Mouse (Mus musculus): ENCODE data around the gene Rnf115.

The Rnf115 gene

GRCm38 (mm10) chr3:96788506-96788905 lies 61.0 kb downstream of the Rnf115 start:
- DNase-seq: no peak

GRCm38 (mm10) chr3:96800254-96800653 lies 72.8 kb downstream of the Rnf115 start:
- peak; percentile 12 for DNase-seq

- no peak for DNase-seq
Observed at GRCm38 (mm10) chr3:96802214-96802613, 74.8 kb downstream of the Rnf115 start.

- no peak for DNase-seq
Observed at GRCm38 (mm10) chr3:96808136-96808535, 80.7 kb downstream of the Rnf115 start.

GRCm38 (mm10) chr3:96808651-96809050 lies 81.2 kb downstream of the Rnf115 start:
- no peak for DNase-seq

GRCm38 (mm10) chr3:96811232-96811631 lies 83.8 kb downstream of the Rnf115 start:
- no peak for DNase-seq

GRCm38 (mm10) chr3:96812395-96813091 lies 85.1 kb downstream of the Rnf115 start:
- peak; percentile 81 for DNase-seq

- peak; percentile 49 for DNase-seq
Observed at GRCm38 (mm10) chr3:96813106-96813505, 85.6 kb downstream of the Rnf115 start.

GRCm38 (mm10) chr3:96813591-96814244 lies 86.3 kb downstream of the Rnf115 start:
- DNase-seq: no peak

GRCm38 (mm10) chr3:96814342-96814741 lies 86.9 kb downstream of the Rnf115 start:
- DNase-seq: no peak

- DNase-seq: no peak
Observed at GRCm38 (mm10) chr3:96820116-96820915, 92.9 kb downstream of the Rnf115 start.

- DNase-seq: no peak
Observed at GRCm38 (mm10) chr3:96821581-96821980, 94.1 kb downstream of the Rnf115 start.

GRCm38 (mm10) chr3:96823701-96824100 lies 96.2 kb downstream of the Rnf115 start:
- no peak for DNase-seq

- no peak for DNase-seq
Observed at GRCm38 (mm10) chr3:96824614-96825013, 97.2 kb downstream of the Rnf115 start.

- no peak for DNase-seq
Observed at GRCm38 (mm10) chr3:96825261-96825660, 97.8 kb downstream of the Rnf115 start.

- no peak for DNase-seq
Observed at GRCm38 (mm10) chr3:96828308-96828864, 100.9 kb downstream of the Rnf115 start.

- no peak for DNase-seq
Observed at GRCm38 (mm10) chr3:96828984-96829383, 101.5 kb downstream of the Rnf115 start, which contains the start of the genes Pdzk1 and Cd160. Gene Pdzk1 (plus strand): TSS chr3:96829284. Gene Cd160 (minus strand): TSS chr3:96829351.

GRCm38 (mm10) chr3:96829856-96830255 lies 102.4 kb downstream of the Rnf115 start:
- no peak for DNase-seq

GRCm38 (mm10) chr3:96832930-96833329 lies 105.5 kb downstream of the Rnf115 start:
- DNase-seq: no peak

- no peak for DNase-seq
Observed at GRCm38 (mm10) chr3:96834587-96835348, 107.3 kb downstream of the Rnf115 start.

- no peak for DNase-seq
Observed at GRCm38 (mm10) chr3:96836414-96836813, 109.0 kb downstream of the Rnf115 start.

- no peak for DNase-seq
Observed at GRCm38 (mm10) chr3:96838996-96839645, 111.7 kb downstream of the Rnf115 start.
